Mouse (Mus musculus) cortical plate, adult 2 months (tissue): ENCODE results near the gene Man1c1. TPM values are rescaled to one million over a fixed set of nuclear protein-coding genes. Genes with fewer than 3 reads are reported as not detected.

Experiments used
- H3K27ac ChIP-seq: fragments of 200-500 bp; 2 replicates; pipeline ENCODE4 v1.5.1; 2012; ENCODE audit warnings: low read length, control low read depth, inconsistent platforms; ENCODE audit not compliant: insufficient read depth
- H3K4me1 ChIP-seq: fragments of 200-500 bp; 2 replicates; pipeline ENCODE4 v1.6.1; 2011; ENCODE audit warnings: low read length; ENCODE audit not compliant: control insufficient read depth, insufficient read depth
- H3K4me3 ChIP-seq: fragments of 200-500 bp; 2 replicates; pipeline ENCODE4 v1.5.1; 2011; ENCODE audit warnings: mild to moderate bottlenecking, low read length, control low read depth; ENCODE audit not compliant: insufficient read depth
- CTCF ChIP-seq: fragments of 200-500 bp; IDR thresholded peaks from 2 replicates; pipeline ENCODE4 v1.5.1; 2011; ENCODE audit warnings: mild to moderate bottlenecking, control low read depth, low read length; ENCODE audit not compliant: insufficient read depth; ENCODE audit errors: extremely low read depth
- POLR2A ChIP-seq: fragments of 200-500 bp; IDR thresholded peaks from 2 replicates; pipeline ENCODE4 v1.6.1; 2011; ENCODE audit warnings: mild to moderate bottlenecking, low read length, control low read depth; ENCODE audit not compliant: insufficient read depth; ENCODE audit errors: extremely low read depth
- polyA plus RNA-seq: library from polyadenylated mRNA; depleted of rRNA; stranded (reverse); fragments of >200 nt; gene quantifications from 2 replicates; pipeline ENCODE4 v1.2.3, GENCODE M21; 2012; rRNA removed

The Man1c1 gene
- 18.9 and 20.5 TPM in 2 replicates for polyA plus RNA-seq

GRCm38 (mm10) chr4:134703835-134704546, at the start of gene Man1c1:
TSS of gene Man1c1 (minus strand) at chr4:134704290.
- TF ChIP-seq POLR2A = no peak; the same call in 1 of the 2 replicates
- Histone ChIP-seq H3K4me3 (peak within 1 kb of the TSS; percentile 80), H3K27ac (peak within 1 kb of the TSS; percentile 90), H3K4me1 (0 out of 2 replicates have a peak, but pooled peaks cover 2% of the 10 kb centered on the region)

GRCm38 (mm10) chr4:134753516-134754261, 49.6 kb upstream of the Man1c1 start:
- H3K27ac ChIP-seq = no peak overlapping the region
- no peak for TF ChIP-seq CTCF
- no peak for TF ChIP-seq POLR2A
- no peak overlapping the region for H3K4me3 ChIP-seq
- H3K4me1 ChIP-seq = no peaks in the 10 kb centered on the region

- Histone ChIP-seq H3K27ac (no peak overlapping the region), H3K4me3 (no peak overlapping the region), H3K4me1 (no peaks in the 10 kb centered on the region)
- TF ChIP-seq POLR2A (no peak), CTCF (no peak)
Measured at GRCm38 (mm10) chr4:134752911-134753426, 48.9 kb upstream of the Man1c1 start.

GRCm38 (mm10) chr4:134751682-134752380, 47.7 kb upstream of the Man1c1 start:
- Histone ChIP-seq H3K4me3 (no peak overlapping the region), H3K27ac (no peak overlapping the region), H3K4me1 (peaks cover 1% of the 10 kb centered on the region; the same call in 1 of the 2 replicates)
- no peak for TF ChIP-seq POLR2A
- no peak for TF ChIP-seq CTCF

DNA sequence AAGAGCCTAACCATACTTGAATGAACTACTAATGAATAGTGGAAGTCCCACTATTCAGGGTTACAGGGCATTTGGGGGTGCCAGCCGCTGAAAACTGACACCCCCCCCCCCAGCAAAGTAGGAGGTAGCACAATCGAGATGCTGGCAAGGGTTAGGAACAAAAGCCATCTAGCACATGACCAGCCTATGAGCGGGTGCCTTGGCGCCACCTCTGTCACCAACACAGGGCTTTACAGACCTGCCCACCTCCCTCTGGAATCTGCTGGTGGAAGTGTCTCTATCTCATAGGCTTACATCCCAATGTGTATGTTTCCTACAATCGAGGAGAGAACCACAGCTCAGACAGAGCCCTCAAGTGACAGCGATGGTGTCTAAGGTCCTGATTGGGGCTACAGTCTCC, 46.7 kb upstream of the Man1c1 start:
- Histone ChIP-seq H3K4me3 (no peak overlapping the region), H3K4me1 (peaks cover 3% of the 10 kb centered on the region; the same call in 1 of the 2 replicates), H3K27ac (no peak overlapping the region)
- TF ChIP-seq CTCF = no peak
- TF ChIP-seq POLR2A = no peak

DNA sequence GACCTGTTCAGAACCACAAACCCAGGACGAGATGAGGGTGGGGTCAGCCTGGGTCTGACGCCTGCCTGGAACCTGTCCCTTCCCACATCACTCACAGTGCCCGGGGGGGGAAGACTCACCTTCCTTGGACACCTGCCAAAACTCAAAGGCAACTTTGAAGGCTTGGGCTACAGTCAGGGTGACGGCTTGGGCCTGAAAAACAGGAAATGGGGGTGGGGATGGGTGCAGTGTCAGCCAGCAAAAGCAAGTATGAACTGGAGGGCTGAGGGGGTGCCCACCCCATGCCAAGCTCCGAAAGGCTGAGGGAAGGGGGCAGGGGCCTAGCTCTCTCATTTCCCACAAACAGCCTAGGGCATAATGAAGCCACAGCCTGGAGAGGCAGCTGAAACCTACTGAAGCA, 46.2 kb upstream of the Man1c1 start:
- no peak for TF ChIP-seq CTCF
- no peak overlapping the region for H3K4me3 ChIP-seq
- no peak overlapping the region for H3K27ac ChIP-seq
- H3K4me1 ChIP-seq = peaks cover 4% of the 10 kb centered on the region; the same call in 1 of the 2 replicates

- H3K4me3 ChIP-seq = no peak overlapping the region
- TF ChIP-seq POLR2A (no peak), CTCF (peak; percentile 24; the same call in 1 of the 2 replicates)
- H3K4me1 ChIP-seq = peaks cover 4% of the 10 kb centered on the region; the same call in 1 of the 2 replicates
- H3K27ac ChIP-seq = no peak overlapping the region
Measured at GRCm38 (mm10) chr4:134749301-134750030, 45.4 kb upstream of the Man1c1 start.

DNA sequence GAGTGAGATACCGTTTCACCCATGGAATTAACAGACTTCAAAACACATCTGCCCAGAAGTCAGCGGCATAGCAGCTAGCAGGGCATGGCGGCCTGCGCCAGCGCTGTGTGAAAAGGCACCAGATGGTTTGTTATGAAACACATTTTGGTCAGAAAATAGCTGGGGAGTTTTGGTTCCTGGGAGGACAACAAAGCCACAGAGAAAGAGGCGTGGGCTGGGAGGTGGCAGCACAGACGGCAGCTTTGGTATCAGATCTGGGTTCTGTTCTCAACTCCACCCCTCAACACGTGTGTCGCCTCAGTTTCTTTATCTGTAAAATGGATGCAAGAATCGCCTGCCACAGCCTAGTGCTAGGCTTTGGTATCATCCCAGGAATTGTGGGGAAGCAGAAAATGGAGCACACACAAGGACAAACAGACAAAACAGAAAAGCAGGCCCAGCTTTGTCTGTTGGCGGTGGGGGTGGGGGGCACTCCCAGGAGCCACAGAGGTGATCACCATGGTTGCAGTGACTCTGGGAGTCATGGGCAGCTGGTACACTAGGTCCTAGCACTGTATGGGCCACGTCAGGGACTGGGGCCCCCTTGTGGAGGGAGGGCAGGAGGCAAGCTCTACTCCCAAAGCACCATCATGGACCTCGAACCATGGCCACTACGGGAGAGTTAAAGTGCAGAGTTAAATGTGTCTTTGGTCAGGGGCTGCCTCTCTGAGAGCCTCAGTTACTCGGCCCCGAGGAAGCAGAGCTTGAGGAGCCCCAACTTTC, 42.0 kb upstream of the Man1c1 start:
- TF ChIP-seq CTCF (peak; percentile 27; the same call in 1 of the 2 replicates), POLR2A (no peak)
- peaks cover 8% of the 10 kb centered on the region for H3K4me1 ChIP-seq
- no peak overlapping the region for H3K4me3 ChIP-seq
- H3K27ac ChIP-seq = 0 out of 2 replicates have a peak overlapping the region, but pooled peaks have one; percentile 35
